Mouse (Mus musculus) ES-E14 (cell line): ENCODE measurements around the gene Olfr205. TPM values are rescaled to one million over a fixed set of nuclear protein-coding genes. Genes with fewer than 3 reads are reported as not detected.
"Not testable (repeated sequence)": the region's sequence is repeated elsewhere in the genome, so short reads cannot be mapped to it uniquely, and the experiment has no call there.

Experiments used
- DNase-seq: peaks from one replicate; pipeline ENCODE4 v3.0.0-alpha.2; 2013; ENCODE audit warnings: low read depth, low spot score
- H3K27ac ChIP-seq: 2 replicates; pipeline ENCODE4 v1.5.1; 2012; ENCODE audit warnings: low read depth, mild to moderate bottlenecking, low read length, moderate library complexity, mixed read lengths; ENCODE audit not compliant: poor library complexity, insufficient read depth, severe bottlenecking
- H3K36me3 ChIP-seq: 2 replicates; pipeline ENCODE4 v1.6.1; 2012; ENCODE audit warnings: mild to moderate bottlenecking, low read length, moderate library complexity, mixed read lengths; ENCODE audit not compliant: control insufficient read depth, poor library complexity, insufficient read depth, severe bottlenecking
- H3K4me1 ChIP-seq, 2 experiments: fragments of 150-350 bp in 1 of 2; sonication (generic) in 1 of 2; 2 replicates each; pipeline ENCODE4 v1.6.1; 2012; ENCODE audit warnings: low read length in 2 of 2, mild to moderate bottlenecking in 1 of 2, mixed read lengths in 1 of 2; ENCODE audit not compliant: control insufficient read depth in 2 of 2, insufficient read depth in 2 of 2, poor library complexity in 1 of 2
- H3K4me3 ChIP-seq, 2 experiments: fragments of 150-350 bp in 1 of 2; sonication (generic) in 1 of 2; 2 replicates each; pipeline ENCODE4 v1.5.1; 2012; ENCODE audit warnings: low read length in 2 of 2, low read depth in 1 of 2, mild to moderate bottlenecking in 1 of 2, mixed read lengths in 1 of 2; ENCODE audit not compliant: insufficient read depth in 1 of 2, poor library complexity in 1 of 2, severe bottlenecking in 1 of 2
- H3K9ac ChIP-seq: 2 replicates; pipeline ENCODE4 v1.6.1; 2012; ENCODE audit warnings: low read depth, mild to moderate bottlenecking, low read length, mixed read lengths; ENCODE audit not compliant: poor library complexity, insufficient read depth, severe bottlenecking
- H3K9me3 ChIP-seq: fragments of 150-350 bp; sonication (generic); 2 replicates; pipeline ENCODE4 v1.6.1; 2012; ENCODE audit warnings: low read depth, mild to moderate bottlenecking, low read length; ENCODE audit not compliant: control insufficient read depth, insufficient read depth
- CHD2 ChIP-seq: IDR thresholded peaks from 2 replicates; pipeline ENCODE4 v1.6.1; 2014; ENCODE audit warnings: mild to moderate bottlenecking, low read depth, low read length, inconsistent platforms
- HCFC1 ChIP-seq: IDR thresholded peaks from 2 replicates; pipeline ENCODE4 v1.6.1; 2012; ENCODE audit warnings: low read length, inconsistent platforms, borderline replicate concordance; ENCODE audit not compliant: insufficient read depth
- MAFK ChIP-seq: IDR thresholded peaks from 2 replicates; pipeline ENCODE4 v1.6.1; 2014; ENCODE audit warnings: mild to moderate bottlenecking, low read depth, low read length, inconsistent platforms; ENCODE audit not compliant: insufficient read depth
- ZC3H11A ChIP-seq: IDR thresholded peaks from 2 replicates; pipeline ENCODE4 v1.6.1; 2012; ENCODE audit warnings: low read depth, mild to moderate bottlenecking, inconsistent platforms, low read length, borderline replicate concordance
- ZNF384 ChIP-seq: IDR thresholded peaks from 2 replicates; pipeline ENCODE4 v1.6.1; 2012; ENCODE audit warnings: low read depth, low read length, inconsistent platforms
- in situ Hi-C, 2 experiments: fragments of 600-800 bp; cut with MboI; formaldehyde crosslinking; loops; one replicate each; pipeline ENCODE4 v1.15.1; 2025; ENCODE audit warnings: low sequenced_read_pairs in 2 of 2, inconsistent platforms in 1 of 2; ENCODE audit not compliant: unreplicated experiment in 2 of 2
- total RNA-seq: library from RNA; depleted of rRNA; stranded (reverse); fragments of 300-350 nt; gene quantifications from 2 replicates; pipeline ENCODE4 v1.2.3, GENCODE M21; 2012; rRNA removed

Olfr205 gene
- total RNA-seq = not detected in 2 replicates

DNA sequence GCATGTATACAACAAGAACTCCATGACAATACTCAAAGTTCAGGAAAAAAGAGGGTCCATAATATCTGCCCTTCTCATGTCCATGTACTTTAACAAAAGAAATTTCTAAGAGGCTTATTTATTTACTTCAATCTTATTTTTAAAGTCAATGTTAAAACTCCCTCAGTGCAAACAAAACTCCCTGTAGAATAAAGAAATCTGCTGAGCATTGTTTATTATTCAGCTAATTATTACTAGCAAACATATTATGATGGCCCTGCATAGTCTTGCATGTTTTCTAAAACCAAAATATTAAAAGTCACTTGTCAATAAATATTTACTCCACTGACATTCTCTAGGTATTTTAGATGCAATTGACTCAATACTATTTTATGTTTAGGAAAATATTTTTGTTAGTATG lies at the start of gene Olfr205:
Olfr205 (minus strand) TSS at position 101 of the 400 bp plus-strand sequence.
- Histone ChIP-seq H3K4me1 (no peaks in the 10 kb centered on the region), H3K4me3 (no peak within 1 kb of the TSS), H3K9ac (no peak within 1 kb of the TSS), H3K27ac (no peak within 1 kb of the TSS), H3K9me3 (no peaks in the 10 kb centered on the region), H3K36me3 (no peaks in the 10 kb centered on the region)
- DNase-seq = no peak
- in situ Hi-C loops = no loop called here
- TF ChIP-seq CHD2 (no peak), ZNF384 (no peak), HCFC1 (no peak), ZC3H11A (no peak), MAFK (no peak)

DNA sequence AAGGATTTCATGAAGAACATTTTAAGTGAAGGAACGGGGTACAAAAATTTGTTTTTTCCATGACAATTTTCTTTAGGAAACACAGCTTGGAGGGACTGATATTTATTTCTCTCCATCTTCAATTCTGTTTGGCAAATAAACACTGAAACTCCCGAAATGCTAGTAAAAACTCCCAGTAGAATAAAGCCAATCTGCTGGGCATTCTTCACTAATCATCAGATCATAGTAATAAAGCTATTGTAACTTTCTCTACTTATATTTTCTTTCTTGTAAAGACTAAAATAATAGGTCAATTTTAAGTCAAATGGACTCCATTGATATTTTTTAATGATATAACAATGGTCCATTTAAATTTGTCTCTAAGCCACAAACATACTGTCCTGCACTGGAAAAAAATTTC lies 33.0 kb upstream of the Olfr205 start, which contains the start of gene Olfr209:
Olfr209 (minus strand) TSS at position 101 of the 400 bp plus-strand sequence.
- H3K4me1 ChIP-seq = no peaks in the 10 kb centered on the region
- DNase-seq = no peak
- no peak within 1 kb of the TSS for H3K9ac ChIP-seq
- in situ Hi-C loops = no loop called here
- H3K4me3 ChIP-seq = no peak within 1 kb of the TSS
- TF ChIP-seq MAFK (no peak), HCFC1 (no peak), ZC3H11A (no peak), CHD2 (no peak), ZNF384 (no peak)
- no peak within 1 kb of the TSS for H3K27ac ChIP-seq
- no peaks in the 10 kb centered on the region for H3K9me3 ChIP-seq
- no peaks in the 10 kb centered on the region for H3K36me3 ChIP-seq

DNA sequence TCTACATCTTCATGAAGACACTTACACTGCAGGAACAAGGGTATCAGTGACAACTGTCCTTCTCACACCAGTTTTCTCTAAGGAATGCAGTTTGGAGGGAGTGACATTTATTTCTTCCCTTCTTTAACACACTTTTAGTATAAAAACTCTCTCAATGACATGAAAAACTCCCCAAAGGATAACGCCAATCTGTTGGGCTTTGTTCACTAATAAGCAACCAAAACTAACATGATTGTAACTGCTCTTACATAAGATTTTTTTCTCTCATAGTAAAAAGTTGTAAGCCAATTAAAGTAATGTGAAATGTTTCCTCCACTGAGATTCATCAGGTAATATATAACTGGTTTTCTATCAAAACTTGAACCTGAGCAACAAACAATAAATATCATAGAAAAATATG lies 18.2 kb upstream of the Olfr205 start, which contains the start of gene Olfr206:
Olfr206 (minus strand) TSS at position 101 of the 400 bp plus-strand sequence.
- Histone ChIP-seq H3K4me1 (no peaks in the 10 kb centered on the region), H3K4me3 (no peak within 1 kb of the TSS), H3K36me3 (no peaks in the 10 kb centered on the region), H3K9me3 (no peaks in the 10 kb centered on the region), H3K27ac (no peak within 1 kb of the TSS), H3K9ac (no peak within 1 kb of the TSS)
- TF ChIP-seq ZC3H11A (no peak), HCFC1 (no peak), CHD2 (no peak), MAFK (no peak), ZNF384 (no peak)
- in situ Hi-C loops = no loop called here
- no peak for DNase-seq

DNA sequence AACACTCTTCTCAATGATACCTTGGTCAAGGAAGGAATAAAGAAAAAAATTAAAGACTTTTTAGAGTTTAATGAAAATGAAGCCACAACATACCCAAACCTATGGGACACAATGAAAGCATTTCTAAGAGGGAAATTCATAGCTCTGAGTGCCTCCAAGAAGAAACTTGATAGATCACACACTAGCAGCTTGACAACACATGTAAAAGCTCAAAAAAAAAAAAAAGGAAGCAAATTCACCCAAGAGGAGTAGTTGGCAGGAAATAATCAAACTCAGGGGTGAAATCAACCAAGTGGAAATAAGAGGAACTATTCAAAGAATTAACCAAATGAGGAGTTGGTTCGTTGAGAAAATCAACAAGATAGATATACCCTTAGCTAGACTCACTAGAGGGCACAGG lies 7.7 kb downstream of the Olfr205 start:
- H3K9ac ChIP-seq, H3K9me3 ChIP-seq, H3K36me3 ChIP-seq, in situ Hi-C loops, H3K4me3 ChIP-seq, DNase-seq, H3K27ac ChIP-seq, H3K4me1 ChIP-seq: not testable (repeated sequence)

DNA sequence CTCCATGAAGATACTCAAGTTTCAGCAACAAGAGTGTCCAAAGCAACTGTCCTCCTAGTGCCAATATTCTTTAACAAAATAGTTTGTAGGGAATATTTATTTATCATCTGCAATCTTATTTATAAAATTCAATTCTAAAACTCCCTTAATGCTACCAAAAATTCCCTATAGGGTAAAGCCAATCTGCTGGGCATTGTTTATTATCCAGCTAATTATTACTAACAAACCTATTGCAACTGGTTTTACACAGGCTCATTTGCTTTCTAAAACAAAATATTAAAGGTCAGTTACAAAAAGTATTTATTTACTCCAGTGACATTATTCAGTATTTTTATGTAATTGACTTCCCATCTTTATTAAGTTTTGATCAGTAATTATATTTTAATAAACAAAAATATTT lies 12.8 kb downstream of the Olfr205 start, which contains the start of gene Olfr204:
Olfr204 (minus strand) TSS at position 101 of the 400 bp plus-strand sequence.
- TF ChIP-seq MAFK = no peak
- no peak for TF ChIP-seq ZC3H11A
- TF ChIP-seq ZNF384 = no peak
- no peak for TF ChIP-seq CHD2
- no peak for TF ChIP-seq HCFC1

More for the DNA sequence above, 12.8 kb downstream of the Olfr205 start, which contains the start of gene Olfr204:
- no peak for DNase-seq
- Histone ChIP-seq H3K27ac (no peak within 1 kb of the TSS), H3K4me3 (no peak within 1 kb of the TSS), H3K36me3 (no peaks in the 10 kb centered on the region), H3K9me3 (no peaks in the 10 kb centered on the region), H3K4me1 (no peaks in the 10 kb centered on the region), H3K9ac (no peak within 1 kb of the TSS)
- in situ Hi-C loops = no loop called here
